Mouse (Mus musculus) liver, embryonic 11.5 days (tissue): ENCODE results near the gene Serpine3. TPM values are rescaled to one million over a fixed set of nuclear protein-coding genes. Genes with fewer than 3 reads are reported as not detected.

Experiments used
- ATAC-seq: fragments of 200-750 bp; cut with Nextera tagmentation; replicated peaks from 2 replicates; pipeline ENCODE4 v1.8.0; 2017; ENCODE audit warnings: moderate number of reproducible peaks, mild to moderate bottlenecking, moderate TSS enrichment, moderate library complexity; ENCODE audit not compliant: low FRiP score
- DNase-seq: peaks from one replicate; pipeline ENCODE4 v3.0.0-alpha.2; 2017; ENCODE audit warnings: low spot score
- H3K27ac ChIP-seq: fragments of 300-500 bp; sonication (generic); 2 replicates; pipeline ENCODE4 v1.5.1; 2014; ENCODE audit warnings: mild to moderate bottlenecking, low read depth, low read length, control low read depth
- H3K27me3 ChIP-seq: fragments of 300-500 bp; sonication (generic); replicated peaks from 2 replicates; pipeline ENCODE4 v1.6.1; 2014; ENCODE audit warnings: low read length, mixed read lengths; ENCODE audit not compliant: control insufficient read depth, insufficient read depth
- H3K36me3 ChIP-seq: fragments of 300-500 bp; sonication (generic); 2 replicates; pipeline ENCODE4 v1.6.1; 2014; ENCODE audit warnings: mild to moderate bottlenecking, low read length, moderate library complexity, mixed read lengths; ENCODE audit not compliant: control insufficient read depth, insufficient read depth
- H3K4me1 ChIP-seq: fragments of 300-500 bp; sonication (generic); replicated peaks from 2 replicates; pipeline ENCODE4 v1.6.1; 2014; ENCODE audit warnings: low read length, mixed read lengths; ENCODE audit not compliant: control insufficient read depth, insufficient read depth
- H3K4me2 ChIP-seq: fragments of 300-500 bp; sonication (generic); 2 replicates; pipeline ENCODE4 v1.6.1; 2014; ENCODE audit warnings: mild to moderate bottlenecking, control low read depth, moderate library complexity
- H3K4me3 ChIP-seq: fragments of 300-500 bp; sonication (generic); 2 replicates; pipeline ENCODE4 v1.5.1; 2014; ENCODE audit warnings: low read depth, low read length, control low read depth
- H3K9ac ChIP-seq: fragments of 300-500 bp; sonication (generic); 2 replicates; pipeline ENCODE4 v1.6.1; 2014; ENCODE audit warnings: low read depth, low read length, control low read depth
- H3K9me3 ChIP-seq: fragments of 300-500 bp; sonication (generic); 2 replicates; pipeline ENCODE4 v1.6.1; 2016; ENCODE audit warnings: low read length, inconsistent platforms, mixed read lengths; ENCODE audit not compliant: control insufficient read depth
- WGBS: fragments of 180-500 bp; shearing (Covaris S2); extraction: QIAGEN DNeasy Blood & Tissue Kit; methylation state at CpG from one replicate; pipeline ENCODE4 v1.1.7; 2014; 5-methylcytosine and 5-hydroxymethylcytosine counted together
- polyA plus RNA-seq: library from polyadenylated mRNA; unstranded; fragments of >200 nt; fragmentation: Nextera tagmentation; extraction: Ambion mirVana; gene quantifications from 2 replicates; pipeline ENCODE4 v1.2.1, GENCODE M21; 2014

Gene Serpine3
- polyA plus RNA-seq, 1 experiment from 2014 or later = not detected

DNA sequence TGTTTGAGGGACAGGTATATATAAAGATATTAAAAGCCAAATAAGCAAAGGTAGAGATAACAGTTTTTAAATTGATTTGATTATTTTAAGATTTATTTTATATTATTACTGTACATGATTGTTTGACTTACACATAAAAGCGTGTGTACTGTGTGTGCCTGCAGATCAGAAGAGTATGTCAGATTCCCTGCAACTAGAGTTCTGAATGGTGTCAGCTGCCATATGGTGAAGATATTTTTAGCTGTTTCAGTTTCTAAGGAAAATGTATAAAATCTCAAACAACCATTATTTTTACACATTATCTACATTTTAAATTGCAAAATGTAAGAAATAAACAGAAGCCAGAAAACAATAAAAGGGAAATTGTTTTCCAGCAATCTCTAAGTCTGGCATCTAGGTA lies 58.2 kb downstream of the Serpine3 start:
- Histone ChIP-seq H3K4me1 (no peaks in the 10 kb centered on the region), H3K4me2 (no peak overlapping the region), H3K9me3 (no peaks in the 10 kb centered on the region), H3K4me3 (no peak overlapping the region), H3K27me3 (no peaks in the 10 kb centered on the region), H3K9ac (no peak overlapping the region), H3K27ac (no peak overlapping the region), H3K36me3 (no peaks in the 10 kb centered on the region)
- DNase-seq = no peak
- 87% methylated on average over 1 of the region's 1 CpGs for WGBS
- ATAC-seq = no peak

GRCm38 (mm10) chr14:62724560-62724959 lies 61.1 kb downstream of the Serpine3 start:
- H3K27ac ChIP-seq = no peak overlapping the region
- no peak for ATAC-seq
- no peak overlapping the region for H3K4me3 ChIP-seq

DNA sequence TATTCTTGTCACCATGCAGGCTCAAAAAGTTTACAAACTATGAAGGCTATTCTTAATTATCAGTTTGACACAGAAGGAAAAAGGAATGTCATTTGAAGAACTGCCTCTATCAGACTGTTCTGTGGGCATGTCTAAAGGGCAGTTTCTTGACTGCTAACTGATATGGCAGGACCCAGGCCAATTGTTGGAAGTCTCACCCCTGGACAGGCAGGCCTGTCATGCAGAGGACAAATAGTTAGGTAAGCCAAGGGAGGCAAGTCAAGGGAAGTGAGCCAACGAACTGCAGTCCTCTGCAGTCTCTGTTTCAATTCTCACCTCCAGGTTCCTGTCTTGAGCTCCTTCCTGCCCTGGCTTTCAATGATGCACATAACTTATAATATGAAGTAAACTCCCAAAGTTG lies 68.4 kb downstream of the Serpine3 start:
- Histone ChIP-seq H3K27ac (no peak overlapping the region), H3K4me2 (no peak overlapping the region), H3K9ac (no peak overlapping the region), H3K36me3 (peaks cover 13% of the 10 kb centered on the region), H3K9me3 (no peaks in the 10 kb centered on the region), H3K4me3 (no peak overlapping the region), H3K4me1 (peaks cover 3% of the 10 kb centered on the region), H3K27me3 (no peaks in the 10 kb centered on the region)
- no peak for ATAC-seq
- 57% methylated on average over 1 of the region's 1 CpGs for WGBS
- no peak for DNase-seq

More at GRCm38 (mm10) chr14:62724560-62724959, 61.1 kb downstream of the Serpine3 start:
- Histone ChIP-seq H3K36me3 (no peaks in the 10 kb centered on the region), H3K9me3 (no peaks in the 10 kb centered on the region), H3K9ac (no peak overlapping the region), H3K4me1 (no peaks in the 10 kb centered on the region), H3K4me2 (no peak overlapping the region), H3K27me3 (no peaks in the 10 kb centered on the region)
- DNase-seq = no peak

DNA sequence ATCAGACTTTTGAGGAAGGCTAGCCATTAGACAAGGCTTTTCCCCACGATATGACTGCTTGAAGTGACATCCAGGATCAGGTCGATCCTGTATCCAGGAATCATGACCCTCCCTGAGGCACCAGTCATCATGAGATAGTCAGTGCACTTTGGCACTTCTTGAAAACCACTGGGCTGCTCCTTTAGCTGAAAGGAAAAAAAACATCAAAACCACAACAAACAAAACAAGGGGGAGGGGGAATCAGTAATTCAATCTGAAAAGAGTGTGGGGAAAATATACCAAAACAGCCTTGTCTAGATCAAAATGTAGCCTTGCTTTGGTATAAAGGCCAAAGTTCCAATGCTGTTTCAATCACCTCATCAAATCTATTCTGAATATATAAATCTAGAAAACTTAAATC lies 70.2 kb downstream of the Serpine3 start:
- DNase-seq = no peak
- 83% methylated on average over 2 of the region's 2 CpGs for WGBS
- H3K36me3 ChIP-seq = peaks cover 13% of the 10 kb centered on the region
- H3K4me3 ChIP-seq = no peak overlapping the region
- peaks cover 3% of the 10 kb centered on the region for H3K4me1 ChIP-seq
- ATAC-seq = no peak
- H3K27ac ChIP-seq = no peak overlapping the region
- H3K9me3 ChIP-seq = no peaks in the 10 kb centered on the region
- no peak overlapping the region for H3K9ac ChIP-seq
- no peaks in the 10 kb centered on the region for H3K27me3 ChIP-seq
- no peak overlapping the region for H3K4me2 ChIP-seq

- ATAC-seq (no peak), DNase-seq (no peak)
- no peak overlapping the region for H3K9ac ChIP-seq
- no peak overlapping the region for H3K4me2 ChIP-seq
- H3K27ac ChIP-seq = no peak overlapping the region
- peaks cover 3% of the 10 kb centered on the region for H3K4me1 ChIP-seq
- peaks cover 8% of the 10 kb centered on the region for H3K36me3 ChIP-seq
- no peaks in the 10 kb centered on the region for H3K27me3 ChIP-seq
- WGBS = 78% methylated on average over 1 of the region's 1 CpGs
- no peak overlapping the region for H3K4me3 ChIP-seq
- H3K9me3 ChIP-seq = no peaks in the 10 kb centered on the region
These were observed 72.2 kb downstream of the Serpine3 start for GRCm38 (mm10) chr14:62735646-62736045.

Other genes starting within 250 kb of the Serpine3 start
- 0.16 TPM in 1 of 2 replicates, not detected in the other for gene Gucy1b2, start 207.4 kb upstream of the Serpine3 start, polyA plus RNA-seq
- 2.6 and 2.9 TPM in 2 replicates for gene Fam124a, start 107.9 kb upstream of the Serpine3 start, polyA plus RNA-seq
- gene Gm4131, start 96.7 kb upstream of the Serpine3 start, polyA plus RNA-seq = not detected in 2 replicates
- gene Ints6, start 97.5 kb downstream of the Serpine3 start, polyA plus RNA-seq = 30.1 and 32.2 TPM in 2 replicates
- gene Wdfy2, start 174.0 kb downstream of the Serpine3 start, polyA plus RNA-seq = 6.0 and 6.7 TPM in 2 replicates